Mouse (Mus musculus) lung, postnatal 0 days (tissue): Measurements from ENCODE around the gene Mical2. TPM values are rescaled to one million over a fixed set of nuclear protein-coding genes. Genes with fewer than 3 reads are reported as not detected.

Experiments used
- ATAC-seq: fragments of 200-750 bp; cut with Nextera tagmentation; 2 replicates; pipeline ENCODE4 v1.8.0; 2017; ENCODE audit warnings: moderate library complexity
- DNase-seq: peaks from one replicate; pipeline ENCODE4 v3.0.0-alpha.2; 2016; ENCODE audit warnings: low spot score
- H3K27ac ChIP-seq: fragments of 300-500 bp; sonication (generic); 2 replicates; pipeline ENCODE4 v1.5.1; 2014; ENCODE audit warnings: antibody characterized with exemption, mild to moderate bottlenecking, low read length, mixed read lengths
- H3K27me3 ChIP-seq: fragments of 300-500 bp; sonication (generic); replicated peaks from 2 replicates; pipeline ENCODE4 v1.6.1; 2014; ENCODE audit warnings: low read length, mixed read lengths; ENCODE audit not compliant: insufficient read depth
- H3K36me3 ChIP-seq: fragments of 300-500 bp; sonication (generic); 2 replicates; pipeline ENCODE4 v1.6.1; 2014; ENCODE audit warnings: low read length, mixed read lengths; ENCODE audit not compliant: insufficient read depth
- H3K4me1 ChIP-seq: fragments of 300-500 bp; sonication (generic); 2 replicates; pipeline ENCODE4 v1.6.1; 2014; ENCODE audit warnings: antibody characterized with exemption, low read depth, low read length, mixed read lengths; ENCODE audit not compliant: insufficient read depth
- H3K4me2 ChIP-seq: fragments of 300-500 bp; sonication (generic); replicated peaks from 2 replicates; pipeline ENCODE4 v1.6.1; 2014; ENCODE audit warnings: low read depth, mild to moderate bottlenecking, low read length, moderate library complexity, mixed read lengths
- H3K4me3 ChIP-seq: fragments of 300-500 bp; sonication (generic); 2 replicates; pipeline ENCODE4 v1.5.1; 2014; ENCODE audit warnings: low read depth, low read length
- H3K9ac ChIP-seq: fragments of 300-500 bp; sonication (generic); replicated peaks from 2 replicates; pipeline ENCODE4 v1.6.1; 2014; ENCODE audit warnings: low read depth, mild to moderate bottlenecking
- H3K9me3 ChIP-seq: fragments of 300-500 bp; sonication (generic); 2 replicates; pipeline ENCODE4 v1.6.1; 2016; ENCODE audit warnings: low read length, mixed read lengths
- CTCF ChIP-seq: IDR thresholded peaks from 2 replicates; pipeline ENCODE4 v1.5.1; 2016; ENCODE audit warnings: antibody characterized with exemption, mild to moderate bottlenecking
- EP300 ChIP-seq: IDR thresholded peaks from 2 replicates; pipeline ENCODE4 v1.6.1; 2016; ENCODE audit warnings: antibody characterized with exemption, mild to moderate bottlenecking, control low read depth
- WGBS: fragments of 180-500 bp; shearing (Covaris S2); extraction: QIAGEN DNeasy Blood & Tissue Kit; methylation state at CpG from one replicate; pipeline ENCODE4 v1.1.7; 2014; 5-methylcytosine and 5-hydroxymethylcytosine counted together
- polyA plus RNA-seq: library from polyadenylated mRNA; unstranded; fragments of >200 nt; fragmentation: Nextera tagmentation; extraction: Ambion mirVana; gene quantifications from 2 replicates; pipeline ENCODE4 v1.2.1, GENCODE M21; 2015

Mical2 gene
- polyA plus RNA-seq, 1 experiment from 2014 or later: 19.7 TPM

DNA sequence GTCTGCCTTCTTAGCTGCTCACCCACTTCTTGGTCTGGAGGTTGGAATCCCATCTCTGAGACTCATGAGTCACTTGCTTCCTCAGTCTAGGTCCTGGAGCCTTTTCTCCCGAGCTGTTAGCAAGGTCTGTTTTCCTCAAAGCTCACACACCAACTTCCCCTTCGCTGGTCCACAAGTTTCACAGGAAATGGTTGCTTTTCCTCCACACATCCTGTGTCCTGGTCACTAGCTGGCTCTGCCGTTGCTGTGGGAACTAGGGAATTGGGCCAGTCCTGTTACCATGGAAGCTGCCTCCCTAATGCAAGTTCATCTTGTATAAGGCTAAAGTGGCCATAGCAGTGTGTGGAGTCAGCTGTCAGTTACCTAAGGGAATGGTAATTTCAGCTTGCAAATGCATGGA is 12.2 kb downstream of the Mical2 start:
- Histone ChIP-seq H3K4me1 (peaks cover 24% of the 10 kb centered on the region; the same call in 1 of the 2 replicates), H3K9ac (no peak overlapping the region), H3K4me2 (no peak overlapping the region), H3K36me3 (no peaks in the 10 kb centered on the region), H3K27me3 (no peaks in the 10 kb centered on the region), H3K4me3 (no peak overlapping the region), H3K27ac (peak overlapping the region; percentile 69), H3K9me3 (no peaks in the 10 kb centered on the region)
- WGBS: 17% methylated on average over 3 of the region's 3 CpGs
- TF ChIP-seq EP300 (peak; percentile 57; the same call in 1 of the 2 replicates), CTCF (no peak)
- ATAC-seq (peak; percentile 18), DNase-seq (peak; percentile 57)

DNA sequence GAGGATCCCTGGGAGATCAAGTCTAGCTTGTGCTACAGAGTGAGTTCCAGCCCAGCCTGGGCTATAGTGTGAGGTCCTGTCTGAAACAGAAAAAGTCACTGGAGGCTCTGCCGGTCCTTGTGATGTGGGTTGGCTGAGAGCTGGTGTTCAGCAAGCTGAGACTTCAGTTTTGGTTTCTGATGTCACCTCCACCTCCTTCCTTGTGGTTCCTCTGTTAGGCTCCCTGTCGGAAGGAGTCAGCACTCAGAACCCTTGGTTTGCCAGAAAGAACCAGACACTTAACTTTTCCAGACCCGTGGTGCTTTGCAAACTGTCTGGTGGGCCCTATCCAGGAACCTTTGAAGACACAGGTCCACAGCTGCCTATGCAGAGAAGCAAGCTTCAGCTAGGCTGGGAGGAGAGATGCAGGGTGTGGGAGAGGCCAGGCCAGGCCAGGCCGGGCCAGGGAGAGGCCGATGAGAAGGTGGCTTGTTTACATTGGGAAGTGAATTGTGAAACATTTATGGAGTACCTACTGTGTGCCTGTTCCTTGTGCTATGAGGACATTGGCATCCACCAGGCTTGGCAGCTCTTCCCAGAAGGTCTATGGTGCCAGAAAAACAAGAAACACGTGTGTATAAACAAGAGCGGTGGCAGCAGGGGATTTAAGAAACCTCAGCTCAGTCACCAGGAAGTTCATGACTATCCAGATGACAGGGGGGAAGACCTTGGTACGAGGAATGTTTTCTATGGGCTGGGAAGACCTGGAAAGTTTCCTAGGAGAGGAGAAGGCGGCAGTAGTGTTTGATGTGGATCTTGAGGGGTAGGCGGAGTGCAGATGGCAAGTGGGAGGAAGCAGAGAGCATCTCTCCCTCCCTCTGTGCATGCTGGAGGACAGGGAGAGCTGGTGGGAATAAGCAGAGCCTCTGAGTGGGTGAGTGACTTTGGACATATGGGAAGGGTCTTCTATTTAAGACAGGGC is 13.4 kb downstream of the Mical2 start:
- peaks cover 22% of the 10 kb centered on the region; the same call in 1 of the 2 replicates for H3K4me1 ChIP-seq
- H3K36me3 ChIP-seq: no peaks in the 10 kb centered on the region
- no peak overlapping the region for H3K4me3 ChIP-seq
- peak; percentile 85 for TF ChIP-seq EP300
- 0 out of 2 replicates have a peak, but pooled peaks have one; percentile 1 for TF ChIP-seq CTCF
- 19% methylated on average over 10 of the region's 10 CpGs for WGBS
- H3K27ac ChIP-seq: peak overlapping the region; percentile 69
- no peak overlapping the region for H3K4me2 ChIP-seq
- H3K9ac ChIP-seq: no peak overlapping the region
- DNase-seq (peak; percentile 86), ATAC-seq (peak; percentile 92)
- H3K27me3 ChIP-seq: no peaks in the 10 kb centered on the region
- H3K9me3 ChIP-seq: no peaks in the 10 kb centered on the region

DNA sequence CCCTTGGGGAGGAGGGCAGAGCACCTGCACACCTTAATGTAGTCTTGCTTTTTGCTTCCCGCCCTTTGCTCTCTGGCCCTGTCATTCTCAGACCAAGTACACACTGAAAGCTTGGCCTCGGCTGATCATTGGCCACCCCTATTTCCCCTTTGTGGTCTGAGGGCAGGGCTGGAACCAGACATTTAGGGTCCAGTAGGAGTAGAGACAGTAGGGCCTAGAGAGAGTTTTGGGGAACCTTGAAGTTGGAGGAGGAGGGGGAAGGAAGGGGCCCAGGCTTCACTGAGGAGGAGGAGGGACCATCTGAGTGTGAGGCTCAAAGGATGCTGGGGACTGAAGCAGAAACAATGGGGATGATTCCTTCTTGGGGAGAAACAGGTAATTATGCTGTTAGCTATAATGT is 15.1 kb downstream of the Mical2 start:
- ATAC-seq (no peak), DNase-seq (no peak)
- Histone ChIP-seq H3K9ac (no peak overlapping the region), H3K27ac (no peak overlapping the region), H3K4me3 (no peak overlapping the region), H3K4me2 (no peak overlapping the region), H3K36me3 (no peaks in the 10 kb centered on the region), H3K27me3 (no peaks in the 10 kb centered on the region), H3K9me3 (no peaks in the 10 kb centered on the region), H3K4me1 (peaks cover 30% of the 10 kb centered on the region; the same call in 1 of the 2 replicates)
- 66% methylated on average over 2 of the region's 2 CpGs for WGBS
- TF ChIP-seq EP300 (no peak), CTCF (no peak)

DNA sequence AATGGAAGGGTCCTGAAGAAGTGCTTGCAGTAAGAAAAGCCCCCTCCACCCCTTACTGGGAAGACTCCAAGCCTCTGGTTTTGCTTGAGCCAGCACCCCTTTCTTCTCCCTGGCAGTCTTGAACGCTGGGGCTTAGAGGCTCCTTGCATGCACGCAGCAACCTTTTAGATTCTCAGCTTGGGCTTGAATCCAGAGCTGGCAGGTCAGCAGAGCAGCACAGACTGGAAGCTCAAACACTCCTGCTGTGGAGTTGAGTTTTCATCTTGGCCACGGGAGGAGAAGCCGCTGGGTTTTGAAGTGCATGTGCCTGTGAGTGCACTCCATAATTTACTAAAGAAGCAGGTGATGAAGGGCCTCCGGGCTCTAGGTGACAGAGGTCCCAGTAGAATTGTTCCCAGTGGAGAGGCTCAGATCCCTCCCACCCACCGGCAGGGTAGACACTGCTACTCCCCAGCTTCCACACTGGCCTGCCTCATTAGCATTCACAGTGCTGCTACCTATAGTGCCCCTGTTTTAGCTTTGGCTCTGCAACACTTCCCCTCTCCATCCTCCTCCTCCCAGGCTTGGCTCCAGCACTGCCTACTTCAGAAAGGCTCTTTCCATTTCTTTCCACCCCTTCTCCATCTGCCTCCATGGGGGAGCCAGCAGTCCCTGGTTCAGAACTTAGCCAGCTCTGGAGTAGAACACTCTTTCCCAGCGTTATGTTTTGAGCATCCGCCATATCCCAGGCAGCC is 15.7 kb downstream of the Mical2 start:
- TF ChIP-seq CTCF: no peak
- no peak for TF ChIP-seq EP300
- no peaks in the 10 kb centered on the region for H3K27me3 ChIP-seq
- no peaks in the 10 kb centered on the region for H3K36me3 ChIP-seq
- H3K27ac ChIP-seq: no peak overlapping the region
- H3K4me1 ChIP-seq: peaks cover 36% of the 10 kb centered on the region
- no peak for DNase-seq
- H3K4me3 ChIP-seq: no peak overlapping the region
- H3K9ac ChIP-seq: no peak overlapping the region
- no peak for ATAC-seq
- no peak overlapping the region for H3K4me2 ChIP-seq
- no peaks in the 10 kb centered on the region for H3K9me3 ChIP-seq
- 54% methylated on average over 8 of the region's 8 CpGs for WGBS

DNA sequence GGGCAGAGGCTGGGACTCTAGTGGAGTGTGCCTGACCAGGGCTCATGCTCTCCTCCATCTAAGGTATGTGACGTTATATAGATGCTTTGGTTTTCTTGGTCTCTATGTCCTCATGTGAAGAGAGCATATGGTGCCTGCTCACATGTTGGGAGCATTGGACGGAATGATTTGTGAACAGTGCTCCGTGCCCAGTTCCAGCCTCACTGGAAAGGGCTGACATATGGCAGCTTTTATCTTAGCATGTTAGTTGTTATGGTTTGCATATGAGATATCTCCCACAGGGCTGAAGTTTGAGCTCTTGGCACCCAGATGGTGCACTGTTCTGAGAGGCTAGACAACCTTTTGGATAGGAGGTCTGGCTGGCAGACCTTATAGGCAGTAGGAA is 16.3 kb downstream of the Mical2 start:
- no peaks in the 10 kb centered on the region for H3K27me3 ChIP-seq
- WGBS: 91% methylated on average over 3 of the region's 3 CpGs
- H3K36me3 ChIP-seq: no peaks in the 10 kb centered on the region
- H3K4me2 ChIP-seq: no peak overlapping the region
- no peak overlapping the region for H3K4me3 ChIP-seq
- ATAC-seq: no peak
- H3K27ac ChIP-seq: no peak overlapping the region
- H3K9ac ChIP-seq: no peak overlapping the region
- peaks cover 38% of the 10 kb centered on the region for H3K4me1 ChIP-seq
- TF ChIP-seq EP300: no peak
- TF ChIP-seq CTCF: no peak
- no peak for DNase-seq
- no peaks in the 10 kb centered on the region for H3K9me3 ChIP-seq

- DNase-seq (no peak), ATAC-seq (no peak)
- Histone ChIP-seq H3K4me2 (no peak overlapping the region), H3K9me3 (no peaks in the 10 kb centered on the region), H3K4me1 (peaks cover 38% of the 10 kb centered on the region), H3K27ac (no peak overlapping the region), H3K9ac (no peak overlapping the region), H3K27me3 (no peaks in the 10 kb centered on the region), H3K4me3 (no peak overlapping the region), H3K36me3 (no peaks in the 10 kb centered on the region)
- WGBS: 69% methylated on average over 6 of the region's 6 CpGs
- TF ChIP-seq CTCF (no peak), EP300 (no peak)
Observed at GRCm38 (mm10) chr7:112242587-112242986, 16.9 kb downstream of the Mical2 start.
